Mouse (Mus musculus): Measurements from ENCODE around the gene Slc17a9. TPM values are rescaled to one million over a fixed set of nuclear protein-coding genes. Genes with fewer than 3 reads are reported as not detected.
A peak's percentile ranks its signal among the peaks of the same experiment; 100 is the strongest.
"Not testable (repeated sequence)": the region's sequence is repeated elsewhere in the genome, so short reads cannot be mapped to it uniquely, and the experiment has no call there.

The Slc17a9 gene
- total RNA-seq, 2 experiments from 2014 or later = 0.10 to 0.54 TPM

GRCm38 (mm10) chr2:180710276-180711155, 14.5 kb upstream of the Slc17a9 start:
- DNase-seq = no peak

- DNase-seq = no peak
Measured at GRCm38 (mm10) chr2:180711527-180711926, 13.5 kb upstream of the Slc17a9 start.

- no peak for DNase-seq
Measured at GRCm38 (mm10) chr2:180712037-180712689, 12.9 kb upstream of the Slc17a9 start.

GRCm38 (mm10) chr2:180722748-180723147, 2.3 kb upstream of the Slc17a9 start:
- DNase-seq = not testable (repeated sequence)

- no peak for DNase-seq
Measured at GRCm38 (mm10) chr2:180723865-180724264, 1.2 kb upstream of the Slc17a9 start.

GRCm38 (mm10) chr2:180725414-180725778, 333 bp downstream of the Slc17a9 start:
- no peak for DNase-seq

GRCm38 (mm10) chr2:180725856-180726629, 980 bp downstream of the Slc17a9 start:
- DNase-seq = no peak

- DNase-seq = peak; percentile 25 to 63
Measured at GRCm38 (mm10) chr2:180726658-180727442, 1.8 kb downstream of the Slc17a9 start.

- DNase-seq = no peak
Measured at GRCm38 (mm10) chr2:180727613-180728021, 2.6 kb downstream of the Slc17a9 start.

GRCm38 (mm10) chr2:180731036-180731435, 6.0 kb downstream of the Slc17a9 start:
- no peak for DNase-seq

- DNase-seq = no peak
Measured at GRCm38 (mm10) chr2:180731984-180732383, 6.9 kb downstream of the Slc17a9 start.

GRCm38 (mm10) chr2:180735232-180735631, 10.2 kb downstream of the Slc17a9 start:
- no peak for DNase-seq

- no peak for DNase-seq
Measured at GRCm38 (mm10) chr2:180737984-180738383, 12.9 kb downstream of the Slc17a9 start.

GRCm38 (mm10) chr2:180740349-180740748, 15.3 kb downstream of the Slc17a9 start:
- DNase-seq = no peak

GRCm38 (mm10) chr2:180741421-180741820, 16.4 kb downstream of the Slc17a9 start:
- no peak for DNase-seq

- no peak for DNase-seq
Measured at GRCm38 (mm10) chr2:180742820-180743219, 17.8 kb downstream of the Slc17a9 start.

- DNase-seq = no peak
Measured at GRCm38 (mm10) chr2:180743321-180743720, 18.3 kb downstream of the Slc17a9 start.

- peak; percentile 82 to 93 for DNase-seq
Measured at GRCm38 (mm10) chr2:180745248-180745927, 20.3 kb downstream of the Slc17a9 start.

GRCm38 (mm10) chr2:180746569-180747192, 21.6 kb downstream of the Slc17a9 start:
- DNase-seq = no peak

- no peak for DNase-seq
Measured at GRCm38 (mm10) chr2:180748904-180749303, 23.8 kb downstream of the Slc17a9 start.

Measured in heart, adult 18-20 months (tissue).